Mouse (Mus musculus): ENCODE measurements around the gene Ston1. TPM values are rescaled to one million over a fixed set of nuclear protein-coding genes. Genes with fewer than 3 reads are reported as not detected.

Ston1 gene
- polyA plus RNA-seq, 1 experiment, result 4.6 TPM

- no peaks in the 10 kb centered on the region for H3K4me1 ChIP-seq (ENCODE audit: control insufficient read depth, insufficient read depth, low read length)
- no peak overlapping the region for H3K4me3 ChIP-seq (ENCODE audit: insufficient read depth, low read length)
- TF ChIP-seq POLR2A (IDR thresholded peaks at IDR 0.05; ENCODE audit: extremely low read depth, insufficient read depth, low read length) (no peak), CTCF (IDR thresholded peaks at IDR 0.05; ENCODE audit: extremely low read depth, insufficient read depth, low read length) (no peak)
- no peak overlapping the region for H3K27ac ChIP-seq (ENCODE audit: insufficient read depth, low read length)
Observed at GRCm38 (mm10) chr17:88688226-88688625, 90.7 kb downstream of the Ston1 start.

GRCm38 (mm10) chr17:88696656-88697333, 99.3 kb downstream of the Ston1 start:
- no peak for TF ChIP-seq CTCF (IDR thresholded peaks at IDR 0.05; ENCODE audit: extremely low read depth, insufficient read depth, low read length)
- no peak for TF ChIP-seq POLR2A (IDR thresholded peaks at IDR 0.05; ENCODE audit: extremely low read depth, insufficient read depth, low read length)
- Histone ChIP-seq H3K27ac (ENCODE audit: insufficient read depth, low read length) (no peak overlapping the region), H3K4me3 (ENCODE audit: insufficient read depth, low read length) (no peak overlapping the region), H3K4me1 (ENCODE audit: control insufficient read depth, insufficient read depth, low read length) (no peaks in the 10 kb centered on the region)

GRCm38 (mm10) chr17:88700901-88701300, 103.4 kb downstream of the Ston1 start:
- Histone ChIP-seq H3K4me1 (ENCODE audit: control insufficient read depth, insufficient read depth, low read length) (peaks cover 1% of the 10 kb centered on the region; the same call in 1 of the 2 replicates), H3K4me3 (ENCODE audit: insufficient read depth, low read length) (no peak overlapping the region), H3K27ac (ENCODE audit: insufficient read depth, low read length) (no peak overlapping the region)
- TF ChIP-seq POLR2A (IDR thresholded peaks at IDR 0.05; ENCODE audit: extremely low read depth, insufficient read depth, low read length) (no peak), CTCF (IDR thresholded peaks at IDR 0.05; ENCODE audit: extremely low read depth, insufficient read depth, low read length) (no peak)

- no peak for TF ChIP-seq CTCF (IDR thresholded peaks at IDR 0.05; ENCODE audit: extremely low read depth, insufficient read depth, low read length)
- no peak for TF ChIP-seq POLR2A (IDR thresholded peaks at IDR 0.05; ENCODE audit: extremely low read depth, insufficient read depth, low read length)
- Histone ChIP-seq H3K27ac (ENCODE audit: insufficient read depth, low read length) (no peak overlapping the region), H3K4me3 (ENCODE audit: insufficient read depth, low read length) (no peak overlapping the region), H3K4me1 (ENCODE audit: control insufficient read depth, insufficient read depth, low read length) (peaks cover 1% of the 10 kb centered on the region; the same call in 1 of the 2 replicates)
Observed at GRCm38 (mm10) chr17:88702345-88702744, 104.9 kb downstream of the Ston1 start.

GRCm38 (mm10) chr17:88703112-88703511, 105.6 kb downstream of the Ston1 start:
- TF ChIP-seq POLR2A (IDR thresholded peaks at IDR 0.05; ENCODE audit: extremely low read depth, insufficient read depth, low read length) (no peak), CTCF (IDR thresholded peaks at IDR 0.05; ENCODE audit: extremely low read depth, insufficient read depth, low read length) (no peak)

GRCm38 (mm10) chr17:88706231-88706649, 108.8 kb downstream of the Ston1 start:
- H3K4me1 ChIP-seq (ENCODE audit: control insufficient read depth, insufficient read depth, low read length), result peaks cover 1% of the 10 kb centered on the region; the same call in 1 of the 2 replicates
- H3K4me3 ChIP-seq (ENCODE audit: insufficient read depth, low read length), result no peak overlapping the region
- H3K27ac ChIP-seq (ENCODE audit: insufficient read depth, low read length), result no peak overlapping the region
- TF ChIP-seq CTCF (IDR thresholded peaks at IDR 0.05; ENCODE audit: extremely low read depth, insufficient read depth, low read length) (no peak), POLR2A (IDR thresholded peaks at IDR 0.05; ENCODE audit: extremely low read depth, insufficient read depth, low read length) (no peak)

More at GRCm38 (mm10) chr17:88703112-88703511, 105.6 kb downstream of the Ston1 start:
- Histone ChIP-seq H3K27ac (ENCODE audit: insufficient read depth, low read length) (no peak overlapping the region), H3K4me1 (ENCODE audit: control insufficient read depth, insufficient read depth, low read length) (peaks cover 1% of the 10 kb centered on the region; the same call in 1 of the 2 replicates), H3K4me3 (ENCODE audit: insufficient read depth, low read length) (no peak overlapping the region)

Other genes starting within 250 kb of the Ston1 start
- gene Foxn2, start 157.0 kb upstream of the Ston1 start, polyA plus RNA-seq (2012; rRNA removed), result 8.0 and 8.2 TPM in 2 replicates
- gene Ppp1r21, start 67.6 kb upstream of the Ston1 start, polyA plus RNA-seq (2012; rRNA removed), result 82.2 and 86.6 TPM in 2 replicates
- 0.08 and 0.40 TPM in 2 replicates for gene Gtf2a1l, start 71.0 kb downstream of the Ston1 start, polyA plus RNA-seq (2012; rRNA removed)
- 0.09 and 0.13 TPM in 2 replicates for gene Lhcgr, start 194.3 kb downstream of the Ston1 start, polyA plus RNA-seq (2012; rRNA removed)